Mouse (Mus musculus) CH12.LX (cell line): ENCODE data around the gene Tnfaip8l1.

Source experiments
- BHLHE40 ChIP-seq: IDR thresholded peaks from 2 replicates; pipeline ENCODE4 v1.6.1; 2011; ENCODE audit warnings: mild to moderate bottlenecking, low read depth, low read length, improper control_type of control experiment
- CTCF ChIP-seq, 2 experiments: IDR thresholded peaks in 1 of 2; conservative IDR thresholded peaks in 1 of 2; 2 replicates each; pipeline ENCODE4 v1.5.1; 2011 to 2012; ENCODE audit warnings: low read depth in 2 of 2, low read length in 2 of 2, improper control_type of control experiment in 1 of 2, inconsistent platforms in 1 of 2, mild to moderate bottlenecking in 1 of 2, moderate library complexity in 1 of 2
- EP300 ChIP-seq: IDR thresholded peaks from 2 replicates; pipeline ENCODE4 v1.6.1; 2011; ENCODE audit warnings: low read length, improper control_type of control experiment
- KAT2A ChIP-seq: IDR thresholded peaks from 2 replicates; pipeline ENCODE4 v1.6.1; 2012; ENCODE audit warnings: low read length, improper control_type of control experiment, inconsistent platforms; ENCODE audit not compliant: insufficient replicate concordance
- MAX ChIP-seq: IDR thresholded peaks from 2 replicates; pipeline ENCODE4 v1.6.1; 2011; ENCODE audit warnings: low read length, improper control_type of control experiment
- MAZ ChIP-seq: IDR thresholded peaks from 2 replicates; pipeline ENCODE4 v1.6.1; 2012; ENCODE audit warnings: low read depth, mild to moderate bottlenecking, inconsistent platforms, low read length, improper control_type of control experiment, moderate library complexity
- MEF2A ChIP-seq: IDR thresholded peaks from 2 replicates; pipeline ENCODE4 v1.6.1; 2014; ENCODE audit warnings: low read depth, mild to moderate bottlenecking, inconsistent platforms, low read length, improper control_type of control experiment, borderline replicate concordance
- POLR2A ChIP-seq: IDR thresholded peaks from 2 replicates; pipeline ENCODE4 v1.6.1; 2011; ENCODE audit warnings: low read depth, mild to moderate bottlenecking, improper control_type of control experiment, low read length
- SMC3 ChIP-seq: IDR thresholded peaks from 2 replicates; pipeline ENCODE4 v1.6.1; 2011; ENCODE audit warnings: low read depth, low read length, improper control_type of control experiment
- TCF12 ChIP-seq: IDR thresholded peaks from 2 replicates; pipeline ENCODE4 v1.6.1; 2014; ENCODE audit warnings: low read depth, mild to moderate bottlenecking, inconsistent platforms, low read length, improper control_type of control experiment

DNA sequence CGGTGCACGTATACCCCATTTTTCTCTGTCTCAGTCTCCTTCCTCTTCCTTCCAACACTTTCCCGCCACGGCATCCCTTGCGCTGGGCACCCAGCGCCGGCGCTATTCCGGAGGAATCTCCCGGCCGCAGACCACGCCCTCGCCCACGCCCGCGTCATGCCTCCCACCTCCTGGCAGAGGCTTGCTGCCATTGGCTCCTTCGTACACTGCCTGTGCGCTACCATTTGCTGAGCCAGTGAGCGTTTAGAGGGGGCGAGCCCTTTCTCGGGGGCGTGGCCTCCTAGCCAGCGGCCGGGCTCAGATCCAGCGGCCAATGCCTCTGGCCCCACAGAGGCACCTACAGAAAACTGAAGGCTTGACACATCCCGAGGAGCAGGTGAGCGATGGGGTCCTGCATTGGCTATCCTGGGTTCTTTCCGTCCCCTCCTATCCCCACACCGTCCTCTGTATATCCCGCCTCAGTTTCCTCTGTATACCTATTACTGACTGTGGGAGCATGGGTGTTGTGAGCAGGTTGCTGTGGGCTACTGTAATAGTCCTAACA lies at the start of gene Tnfaip8l1:
- TF ChIP-seq MAZ (no peak), CTCF (conservative IDR thresholded peaks at IDR 0.05 in 1 of 2, IDR thresholded peaks at IDR 0.05 in 1 of 2; ENCODE audit: low read depth in 2 of 2, low read length in 2 of 2) (no peak), KAT2A (no peak), EP300 (no peak), POLR2A (peak; percentile 64), MEF2A (no peak), BHLHE40 (no peak), MAX (0 out of 2 replicates have a peak, but pooled peaks have one; percentile 20), SMC3 (no peak), TCF12 (0 out of 2 replicates have a peak, but pooled peaks have one; percentile 7)
